Mouse (Mus musculus): Measurements from ENCODE around the gene Nectin1.

Gene Nectin1

DNA sequence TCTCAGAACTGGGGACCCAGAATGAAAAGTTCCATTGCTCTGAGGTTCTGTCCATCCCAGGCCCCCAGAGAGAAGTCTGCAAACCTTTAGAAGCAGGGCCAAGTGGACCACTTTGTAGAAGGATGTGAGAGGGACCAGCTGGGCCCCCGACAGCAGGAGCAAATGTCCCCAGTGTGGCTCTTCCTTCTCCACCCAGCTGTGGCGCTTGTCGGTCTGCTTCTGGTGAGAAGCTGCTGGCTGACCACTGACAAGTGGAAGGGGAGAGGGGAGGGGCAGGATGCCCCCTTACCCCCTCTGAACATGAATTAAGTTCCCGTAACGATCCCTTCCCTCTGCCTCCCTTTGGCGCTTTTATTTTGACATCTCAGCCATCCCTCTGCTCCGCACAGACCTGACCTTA is 54.0 kb downstream of the Nectin1 start:
- DNase-seq (ENCODE audit: low read depth, low spot score) = no peak

DNA sequence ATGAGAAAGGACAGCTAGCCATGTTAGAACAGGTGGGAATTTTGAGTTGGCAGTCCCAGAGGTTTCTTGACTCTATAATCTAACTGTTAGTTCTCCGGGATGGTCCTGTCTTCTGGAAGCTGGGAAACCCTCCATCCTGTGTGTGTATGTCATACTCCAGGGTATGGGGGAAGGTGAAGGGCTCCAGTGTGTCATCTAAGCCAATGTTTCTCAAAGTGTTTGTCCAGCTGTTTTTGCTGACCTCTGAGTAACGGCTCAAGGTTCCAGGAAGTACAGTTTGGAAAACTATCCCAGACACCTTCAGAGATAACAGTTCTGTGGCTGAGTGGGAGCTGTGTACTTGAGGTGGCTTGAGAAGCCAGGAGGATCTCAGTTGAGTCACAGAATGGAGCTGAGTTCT is 56.7 kb downstream of the Nectin1 start:
- DNase-seq (ENCODE audit: low read depth, low spot score) = no peak

DNA sequence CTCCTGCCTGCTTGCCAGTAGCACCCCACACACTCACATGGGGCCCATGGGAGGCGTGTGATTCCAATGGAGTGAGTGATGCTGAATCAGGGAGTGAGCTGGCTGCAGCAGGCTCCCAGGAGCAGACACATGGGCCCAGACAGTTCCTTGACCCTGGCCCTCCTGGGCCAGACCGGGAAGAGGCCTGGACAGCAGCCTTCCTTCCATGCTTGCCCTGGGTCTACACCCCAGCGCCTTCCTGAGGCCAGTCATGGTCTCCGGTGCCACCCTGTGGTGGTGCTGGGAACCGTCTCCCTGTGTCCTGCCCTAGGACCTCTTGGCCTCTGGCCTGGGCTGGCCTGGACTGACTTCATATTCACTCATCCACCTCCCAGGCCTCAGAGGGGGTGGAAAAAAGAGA is 58.1 kb downstream of the Nectin1 start:
- peak; percentile 56 for DNase-seq (ENCODE audit: low read depth, low spot score)

DNA sequence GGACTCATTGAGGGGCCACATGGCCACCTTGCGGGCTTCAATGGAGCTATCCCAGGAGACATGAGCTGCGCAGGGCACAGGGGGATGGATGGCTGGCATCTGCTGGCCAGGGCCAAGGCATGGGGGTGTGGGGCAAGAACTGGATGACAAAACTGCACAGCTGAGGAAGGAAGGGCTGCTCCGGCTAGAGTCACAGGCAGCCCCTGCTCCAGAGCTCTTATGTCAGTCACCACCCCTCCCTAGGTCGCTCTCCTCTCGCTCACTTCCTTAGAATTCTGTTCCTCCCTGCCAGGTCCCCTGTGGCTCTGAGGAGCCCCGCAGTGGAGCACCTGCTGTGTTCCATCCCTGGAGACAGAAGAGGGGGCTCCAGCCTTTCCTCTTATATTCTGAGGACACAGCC is 63.8 kb downstream of the Nectin1 start:
- DNase-seq (ENCODE audit: low read depth, low spot score) = no peak

DNA sequence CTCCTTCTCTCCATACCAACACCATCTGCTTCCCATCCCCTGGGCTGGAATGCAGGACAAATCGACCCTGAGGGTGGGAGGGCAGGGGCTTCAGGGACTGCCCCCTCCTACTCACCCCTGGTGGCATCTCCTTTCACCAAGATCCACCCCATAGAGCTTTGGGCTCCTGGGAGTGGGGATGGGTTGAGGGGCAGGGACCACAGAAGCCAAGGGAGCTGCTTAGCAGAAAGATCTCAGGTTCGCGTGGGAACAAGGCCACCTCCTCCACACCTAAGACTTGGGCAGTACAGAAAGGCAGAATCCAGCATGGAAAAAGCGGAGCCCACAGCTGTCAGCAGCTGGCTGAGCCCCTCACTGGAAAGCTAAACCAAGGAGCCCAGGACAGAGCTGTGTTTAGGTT is 64.3 kb downstream of the Nectin1 start:
- no peak for DNase-seq (ENCODE audit: low read depth, low spot score)

DNA sequence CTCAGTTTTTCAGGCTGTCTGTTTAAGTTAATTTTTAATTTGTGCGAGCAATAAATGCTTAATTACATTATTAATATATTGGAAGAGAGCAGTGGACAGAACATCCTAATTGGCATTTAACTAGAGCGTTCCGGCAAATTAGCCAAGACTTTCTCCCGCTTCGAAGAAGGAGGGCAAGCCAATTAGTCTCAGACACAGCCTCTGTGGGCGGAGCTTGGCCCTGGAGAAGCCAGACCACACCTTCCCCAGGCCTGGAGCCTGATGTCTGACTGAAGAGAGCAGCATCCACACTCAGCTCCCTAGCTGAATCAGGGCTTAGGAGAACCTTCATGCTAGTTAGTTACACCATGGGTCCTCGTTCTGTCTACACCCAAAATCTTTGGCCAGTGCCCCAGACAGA is 64.8 kb downstream of the Nectin1 start:
- DNase-seq (ENCODE audit: low read depth, low spot score) = no peak

DNA sequence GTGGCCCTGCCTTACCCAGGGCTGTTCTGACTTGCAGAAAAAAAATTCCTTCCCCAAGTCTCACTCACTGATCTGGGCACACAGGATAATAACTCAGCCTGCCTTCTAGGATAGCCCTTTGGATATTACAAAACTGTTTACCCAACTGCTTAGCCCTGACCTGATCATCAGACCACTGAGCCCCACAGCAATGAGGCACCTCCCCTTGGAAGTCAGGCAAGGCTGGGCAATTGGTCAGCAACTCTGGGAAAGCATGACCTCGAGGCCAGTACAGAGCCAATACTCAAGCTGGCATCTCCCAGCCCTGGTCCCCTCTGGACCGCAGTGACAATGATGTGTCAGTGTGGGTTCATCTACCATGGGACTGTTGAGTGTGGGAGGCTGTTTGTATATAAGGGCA is 69.4 kb downstream of the Nectin1 start:
- DNase-seq (ENCODE audit: low read depth, low spot score) = no peak

DNA sequence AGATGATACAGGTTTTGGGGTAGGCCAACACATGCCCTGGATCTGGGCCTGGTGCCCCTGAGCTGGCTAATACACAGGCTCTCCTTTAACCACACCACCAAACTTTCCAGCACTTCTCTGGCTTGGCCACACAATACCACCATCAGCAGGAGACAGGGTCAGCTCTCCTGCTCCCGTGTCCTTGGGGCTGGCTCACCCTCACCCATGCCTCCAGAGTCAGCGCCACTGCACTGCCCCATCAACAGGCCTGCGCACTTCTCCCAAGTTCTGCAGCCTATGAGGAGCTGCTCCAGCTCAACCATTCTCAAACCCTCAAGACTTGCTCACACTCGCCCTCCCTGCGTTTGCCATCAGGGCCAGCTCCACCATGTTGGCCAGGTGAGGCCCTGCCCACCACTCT is 78.4 kb downstream of the Nectin1 start:
- DNase-seq (ENCODE audit: low read depth, low spot score) = no peak

DNA sequence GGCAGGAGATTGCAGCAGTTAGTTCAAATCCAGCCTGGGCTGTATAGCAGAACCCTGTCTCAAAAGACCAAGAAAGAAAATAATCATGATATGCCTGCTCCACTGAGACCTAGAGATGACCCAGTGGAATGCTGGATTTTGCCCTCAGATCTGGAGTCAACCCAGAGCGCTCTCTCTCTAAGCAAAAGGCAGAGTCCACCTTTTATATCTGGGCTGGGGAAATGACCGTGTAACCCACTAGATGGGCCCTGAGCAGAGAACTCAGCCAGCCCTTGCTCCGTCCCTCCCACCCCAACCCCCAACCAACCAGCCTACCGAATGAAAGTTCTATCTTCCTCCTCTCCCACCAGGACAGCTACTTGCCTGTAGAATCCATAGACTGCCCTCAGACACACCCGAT is 81.4 kb downstream of the Nectin1 start:
- DNase-seq (ENCODE audit: low read depth, low spot score) = no peak

DNA sequence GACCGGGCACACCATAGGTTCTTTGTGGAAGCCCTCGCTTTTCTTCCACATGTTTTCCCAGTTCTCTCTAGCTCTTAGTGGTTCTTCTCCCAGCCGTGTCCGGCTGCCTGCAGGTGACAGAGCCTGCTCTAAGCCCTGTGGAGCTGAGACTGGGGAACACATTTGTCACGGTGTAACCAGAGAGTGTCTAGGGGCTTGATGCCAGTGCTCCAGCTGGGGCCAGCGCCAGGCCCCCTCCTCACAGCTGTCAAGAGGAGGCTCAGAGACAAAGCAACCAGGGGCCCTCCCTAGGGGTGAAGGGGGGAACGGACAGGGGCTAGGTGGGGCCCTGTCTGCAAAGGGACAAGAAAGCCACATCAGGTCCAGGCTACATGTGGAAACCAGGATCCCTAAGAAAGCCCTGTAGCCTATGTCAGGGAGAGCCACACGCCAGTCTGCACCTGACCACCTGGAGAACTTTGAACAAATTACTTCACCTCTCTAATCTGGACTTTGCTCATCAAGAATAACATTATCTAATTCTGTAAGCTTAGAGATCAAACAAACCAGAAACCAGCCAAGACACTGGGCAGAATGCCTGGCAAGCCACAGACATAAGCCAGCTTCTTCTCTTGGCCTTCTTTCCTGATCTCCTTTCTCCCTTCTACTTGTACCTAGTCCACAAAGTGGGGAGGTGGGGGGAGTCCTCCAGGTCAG is 82.9 kb downstream of the Nectin1 start:
- DNase-seq (ENCODE audit: low read depth, low spot score) = no peak

DNA sequence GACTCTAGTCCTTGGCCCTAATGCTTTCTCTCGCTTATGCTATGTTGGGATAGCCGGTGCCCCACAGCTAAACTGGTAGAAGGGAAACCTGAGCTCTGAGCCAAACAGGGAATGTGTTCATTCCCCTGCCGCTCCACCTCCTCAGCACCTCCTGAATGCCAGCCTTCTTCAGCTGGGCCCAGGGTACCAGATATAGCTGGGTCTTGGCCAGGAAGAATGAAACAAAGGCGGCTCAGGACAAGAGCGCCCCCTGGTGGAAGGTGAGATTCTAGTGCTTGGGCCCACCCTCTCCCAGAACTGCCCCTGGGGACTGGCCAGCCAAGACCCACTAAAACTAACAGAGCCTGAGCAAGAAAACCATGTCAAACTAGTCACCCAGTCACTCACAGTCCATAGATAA is 83.8 kb downstream of the Nectin1 start:
- peak; percentile 28 for DNase-seq (ENCODE audit: low read depth, low spot score)

DNA sequence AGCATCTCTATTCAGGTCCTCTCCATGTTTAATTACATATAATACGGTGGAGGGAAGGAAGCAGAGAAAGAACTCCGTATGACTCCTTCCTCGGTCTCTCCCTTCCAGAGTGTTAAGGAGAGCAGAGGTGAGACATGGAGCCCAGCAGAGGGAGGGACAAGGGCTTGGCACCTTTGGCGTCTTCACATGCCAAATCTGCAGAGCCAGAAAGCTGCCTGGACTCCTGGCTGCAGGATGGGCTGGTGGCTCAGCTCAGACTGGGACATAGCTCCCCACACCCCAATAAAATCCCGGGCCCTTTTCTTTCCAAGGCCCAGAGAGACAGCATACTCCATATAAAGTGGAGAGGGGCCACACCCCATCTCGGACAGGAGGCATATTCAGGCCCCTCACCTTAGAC is 85.2 kb downstream of the Nectin1 start:
- DNase-seq (ENCODE audit: low read depth, low spot score) = no peak

DNA sequence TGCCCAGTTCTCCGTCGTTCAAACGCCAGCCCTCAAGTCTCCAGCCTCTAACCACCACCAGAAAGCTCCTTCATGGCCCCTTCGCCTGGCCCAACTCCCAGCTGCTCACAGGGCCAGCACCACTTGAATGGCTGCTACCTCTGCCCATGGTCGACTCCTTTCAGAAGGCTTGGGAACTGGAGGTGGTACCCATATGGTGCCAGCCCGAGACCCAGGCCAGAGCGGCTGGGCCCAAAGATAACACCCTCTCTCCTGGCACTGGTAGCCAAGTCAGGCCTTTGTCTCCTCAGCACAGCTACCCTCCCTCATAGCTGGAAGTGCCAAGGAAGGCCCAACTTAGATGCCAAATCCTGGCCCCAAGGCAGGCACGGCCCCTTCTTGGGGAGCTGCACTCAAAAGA is 89.4 kb downstream of the Nectin1 start:
- no peak for DNase-seq (ENCODE audit: low read depth, low spot score)

DNA sequence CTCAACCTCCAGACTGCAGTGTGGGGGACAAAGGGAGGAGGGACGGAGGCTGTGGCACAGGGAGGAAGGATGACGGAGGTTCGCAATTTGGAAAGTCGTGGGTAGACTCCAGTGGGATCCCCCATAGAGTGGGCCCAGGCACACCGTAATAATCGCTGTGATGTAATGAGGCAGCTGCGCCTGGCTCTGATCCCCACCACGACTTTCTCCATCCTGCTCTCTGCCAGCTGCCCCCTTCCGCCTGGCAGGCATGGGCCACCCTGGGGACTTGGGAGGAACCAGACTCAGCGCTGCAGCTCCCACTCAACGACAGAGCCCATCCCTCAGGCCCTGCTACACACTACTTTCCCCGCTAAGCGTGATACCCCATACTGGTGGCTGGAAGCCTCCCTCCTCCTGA is 90.5 kb downstream of the Nectin1 start:
- no peak for DNase-seq (ENCODE audit: low read depth, low spot score)

DNA sequence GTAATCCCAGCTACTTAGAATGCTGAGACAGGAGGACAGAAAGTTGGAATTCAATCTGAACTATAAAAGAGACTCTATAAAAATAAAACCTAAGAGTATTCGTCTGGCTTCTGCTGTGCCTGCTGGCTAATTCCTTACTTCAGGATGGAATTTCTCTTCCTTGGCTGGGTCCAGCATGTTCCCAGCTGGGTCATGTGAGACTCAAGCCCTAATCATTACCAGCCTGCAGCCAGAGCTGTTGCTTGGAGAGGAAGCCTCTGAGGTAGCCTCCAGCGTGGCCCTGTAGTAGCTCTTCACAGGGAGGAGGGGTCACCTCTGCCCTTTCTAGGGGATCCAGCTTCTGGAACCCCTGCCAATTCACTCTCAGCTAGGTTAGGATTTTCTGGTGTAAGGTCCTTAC is 94.8 kb downstream of the Nectin1 start:
- DNase-seq (ENCODE audit: low read depth, low spot score) = no peak

DNA sequence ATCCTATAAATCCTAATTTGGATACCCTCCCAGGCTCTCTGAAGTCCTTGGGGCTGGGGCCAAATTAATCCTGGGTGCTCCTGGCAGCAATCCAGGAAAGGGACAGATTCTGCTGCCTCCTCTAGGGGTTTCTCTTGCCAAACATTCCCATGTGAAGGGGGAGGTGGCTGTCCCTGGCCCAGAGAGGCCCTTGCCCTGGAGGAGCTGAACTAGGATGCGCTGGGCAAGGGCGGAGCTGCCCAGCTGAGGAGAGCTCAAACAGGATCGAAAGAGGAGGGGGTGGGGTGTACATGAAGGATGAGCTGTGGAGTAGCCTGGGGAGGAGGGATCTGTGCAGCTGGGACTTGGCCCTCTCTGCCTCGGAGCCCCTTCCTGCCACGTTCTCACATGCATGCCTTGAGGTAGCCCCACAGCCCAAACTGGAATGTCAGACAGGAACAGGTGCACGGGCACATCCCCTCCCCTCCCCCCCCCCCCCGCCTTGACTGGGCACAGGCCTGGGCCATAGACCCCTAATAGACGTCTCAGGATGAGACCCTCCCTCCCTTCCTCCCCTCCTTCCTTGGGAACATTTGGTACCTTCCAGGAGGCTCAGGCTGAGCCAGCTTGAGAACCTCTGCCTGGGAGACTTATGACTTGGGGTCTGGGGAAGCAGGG is 99.3 kb downstream of the Nectin1 start:
- DNase-seq (ENCODE audit: low read depth, low spot score) = peak; percentile 28

DNA sequence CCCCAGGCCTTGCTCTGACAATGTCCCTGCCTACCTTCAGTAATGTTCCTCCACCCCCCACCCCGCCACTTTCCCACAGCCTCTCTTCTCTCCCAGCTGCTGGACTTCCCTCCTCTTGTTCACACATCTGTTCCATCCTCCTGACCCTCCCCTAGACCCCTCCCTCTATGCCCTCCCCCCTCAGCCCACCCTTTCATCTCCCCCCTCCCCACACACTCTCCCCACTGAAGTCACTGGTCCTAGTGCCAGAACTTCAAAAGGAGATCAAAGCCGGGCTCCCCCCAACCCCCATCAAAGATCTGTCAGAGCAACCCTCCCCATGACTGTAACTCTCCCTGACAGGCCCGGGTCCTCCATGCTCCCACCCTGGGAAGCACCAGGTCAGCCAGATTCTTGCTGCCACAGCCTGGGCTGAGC is 99.9 kb downstream of the Nectin1 start:
- DNase-seq (ENCODE audit: low read depth, low spot score) = no peak

DNA sequence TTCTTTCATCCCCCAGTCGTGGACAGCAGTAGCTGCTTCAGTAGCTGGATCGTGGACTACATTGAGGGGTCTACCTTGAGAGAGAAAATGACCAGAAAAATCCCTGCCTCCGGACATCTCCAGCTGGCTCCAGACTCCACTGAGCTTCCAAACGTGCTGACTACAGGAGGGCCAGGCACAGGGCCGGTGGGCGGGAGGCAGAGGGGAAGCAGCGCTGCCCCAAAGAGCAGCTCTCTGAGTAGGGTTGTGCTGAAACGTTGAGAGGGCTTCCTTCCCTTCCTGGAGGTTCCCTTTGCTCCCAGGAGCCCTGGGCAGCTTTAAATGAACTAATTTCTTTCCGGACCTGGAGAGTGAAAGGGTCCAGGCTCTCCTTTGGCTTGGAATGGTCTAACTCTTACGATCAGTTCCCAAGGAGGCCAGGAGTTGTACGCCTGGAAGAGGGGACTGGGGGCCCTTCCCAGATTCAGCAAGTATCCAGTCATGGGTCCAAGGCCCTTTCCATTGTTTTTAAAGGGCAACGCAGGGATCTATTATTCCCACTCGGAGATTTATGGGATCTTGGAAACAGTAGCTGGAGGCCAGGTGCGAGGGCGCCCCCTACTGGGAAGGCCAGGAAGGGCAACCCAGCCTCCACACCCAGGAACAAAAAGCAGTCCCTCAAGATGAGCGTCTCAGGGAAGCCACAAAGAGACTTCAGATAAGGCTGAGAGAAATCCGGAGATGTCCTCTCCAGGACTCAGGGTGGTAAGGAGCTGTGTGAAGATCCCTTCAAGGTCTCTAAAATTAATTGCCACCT is 102.1 kb downstream of the Nectin1 start:
- DNase-seq (ENCODE audit: low read depth, low spot score) = no peak

DNA sequence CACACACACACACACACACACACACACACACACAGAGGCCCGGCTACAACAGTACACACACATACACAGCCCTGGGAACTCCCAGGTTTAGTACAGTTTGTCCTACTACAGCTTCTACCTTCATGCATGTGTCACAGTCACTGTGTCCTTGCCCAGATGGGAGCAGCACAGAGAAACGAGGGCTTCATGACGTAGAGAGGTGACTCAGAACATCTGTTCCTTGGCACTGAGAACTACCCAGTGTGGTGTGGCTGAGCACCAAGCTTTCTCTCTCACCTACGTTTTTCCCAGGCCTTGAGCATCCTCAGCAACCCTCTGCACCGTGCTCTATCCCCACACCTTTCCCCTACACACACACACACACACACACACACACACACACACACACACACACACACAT is 104.1 kb downstream of the Nectin1 start:
- no peak for DNase-seq (ENCODE audit: low read depth, low spot score)

DNA sequence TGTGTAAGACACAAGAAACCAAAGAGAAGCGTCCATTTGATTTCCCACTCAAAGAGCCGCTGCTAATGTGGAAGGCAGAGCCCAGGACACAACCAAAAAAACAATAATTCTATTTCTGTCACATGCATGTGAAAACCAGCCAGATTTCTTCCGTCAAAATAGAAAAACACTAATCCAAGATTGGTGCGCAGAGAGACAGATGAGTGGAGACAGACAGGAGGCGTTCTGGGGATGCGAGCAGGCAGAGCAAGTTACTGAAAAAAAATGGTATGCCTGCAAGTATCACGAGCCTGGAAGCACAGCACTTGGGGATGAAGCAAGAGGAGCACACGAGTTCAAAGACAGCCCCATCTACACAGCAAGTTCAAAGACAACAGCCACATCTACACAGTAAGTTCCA is 106.5 kb downstream of the Nectin1 start:
- no peak for DNase-seq (ENCODE audit: low read depth, low spot score)

DNA sequence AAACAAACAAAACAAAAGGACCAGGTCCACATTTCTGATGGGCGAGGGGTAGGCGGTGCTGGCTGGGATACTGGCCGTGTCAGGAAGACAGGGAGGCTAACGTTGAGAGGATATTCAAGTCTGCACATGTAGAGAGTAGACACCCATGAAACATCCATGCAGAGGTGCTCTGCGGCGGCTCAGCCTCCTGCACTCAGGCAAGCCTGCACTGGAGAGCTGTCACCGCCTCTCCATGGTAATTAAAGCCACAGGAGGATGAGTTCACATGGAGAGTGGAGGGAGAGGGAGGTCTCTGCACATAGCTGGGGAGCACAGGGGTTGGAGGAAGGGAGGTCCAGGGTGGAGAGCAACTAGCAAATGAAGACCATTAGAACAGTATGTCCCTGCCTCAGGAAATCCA is 107.4 kb downstream of the Nectin1 start:
- DNase-seq (ENCODE audit: low read depth, low spot score) = no peak

DNA sequence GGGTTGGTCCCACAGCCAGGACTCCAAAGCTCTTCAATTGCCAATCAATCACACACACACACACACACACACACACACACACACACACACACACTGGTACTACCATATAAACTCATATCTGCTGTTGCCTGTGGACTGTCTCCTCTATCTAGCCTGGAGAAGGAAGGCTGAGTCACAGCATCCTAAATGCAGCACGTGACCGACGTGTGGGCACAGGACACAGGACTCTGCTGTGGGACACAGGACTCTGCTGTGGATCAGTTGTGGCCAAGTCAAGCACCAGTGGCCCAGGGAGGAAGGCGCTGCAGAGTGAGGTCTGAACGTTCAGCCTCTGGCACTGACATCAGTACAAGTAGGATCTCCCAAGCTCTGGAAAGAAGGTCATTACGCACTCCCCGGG is 112.1 kb downstream of the Nectin1 start:
- no peak for DNase-seq (ENCODE audit: low read depth, low spot score)

Data from retina, postnatal 7 days (tissue).